Mouse (Mus musculus) left cerebral cortex, postnatal 4 days (tissue): ENCODE results near the gene Oas1d. TPM values are rescaled to one million over a fixed set of nuclear protein-coding genes. Genes with fewer than 3 reads are reported as not detected.
"Not testable (repeated sequence)": the region's sequence is repeated elsewhere in the genome, so short reads cannot be mapped to it uniquely, and the experiment has no call there.

Experiments
- DNase-seq: peaks from one replicate; pipeline ENCODE4 v3.0.0-alpha.2; 2022
- intact Hi-C: fragments of 180-260 bp; cut with DNase I; formaldehyde crosslinking; loops from one replicate; pipeline ENCODE4 v1.15.1; 2025
- total RNA-seq, 2 experiments: library from RNA; stranded (reverse); gene quantifications; 2 replicates each; pipeline ENCODE4 v1.2.3; 2021

The Oas1d gene
- not detected for total RNA-seq

- DNase-seq, intact Hi-C loops: not testable (repeated sequence)
Measured at GRCm38 (mm10) chr5:120914204-120914603, at the start of gene Oas1d. Gene Oas1d, plus strand, starts transcription at chr5:120914536.

GRCm38 (mm10) chr5:120865336-120865860, 48.9 kb upstream of the Oas1d start:
- DNase-seq: no peak

GRCm38 (mm10) chr5:120869436-120870015, 44.8 kb upstream of the Oas1d start:
- intact Hi-C loops: no loop called here
- no peak for DNase-seq

More at GRCm38 (mm10) chr5:120865336-120865860, 48.9 kb upstream of the Oas1d start:
- intact Hi-C loops: no loop called here

- intact Hi-C loops: no loop called here
- no peak for DNase-seq
Measured at GRCm38 (mm10) chr5:120870081-120870480, 44.3 kb upstream of the Oas1d start.

- DNase-seq: no peak
- intact Hi-C loops: no loop called here
Measured at GRCm38 (mm10) chr5:120870782-120871181, 43.6 kb upstream of the Oas1d start.

- intact Hi-C loops: no loop called here
- no peak for DNase-seq
Measured at GRCm38 (mm10) chr5:120871469-120871868, 42.9 kb upstream of the Oas1d start.

- intact Hi-C loops, DNase-seq: not testable (repeated sequence)
Measured at GRCm38 (mm10) chr5:120876839-120877238, 37.5 kb upstream of the Oas1d start.

- intact Hi-C loops, DNase-seq: not testable (repeated sequence)
Measured at GRCm38 (mm10) chr5:120877407-120877806, 36.9 kb upstream of the Oas1d start.

- DNase-seq, intact Hi-C loops: not testable (repeated sequence)
Measured at GRCm38 (mm10) chr5:120878803-120879202, 35.5 kb upstream of the Oas1d start.

GRCm38 (mm10) chr5:120881681-120882080, 32.7 kb upstream of the Oas1d start:
- intact Hi-C loops, DNase-seq: not testable (repeated sequence)

GRCm38 (mm10) chr5:120887413-120887812, 26.9 kb upstream of the Oas1d start, which contains the start of gene Oas1g:
Gene Oas1g, minus strand, starts transcription at chr5:120887613.
- intact Hi-C loops, DNase-seq: not testable (repeated sequence)

- DNase-seq: no peak
- intact Hi-C loops: no loop called here
Measured at GRCm38 (mm10) chr5:120887831-120888230, 26.5 kb upstream of the Oas1d start.

- DNase-seq, intact Hi-C loops: not testable (repeated sequence)
Measured at GRCm38 (mm10) chr5:120888294-120888815, 26.0 kb upstream of the Oas1d start.

GRCm38 (mm10) chr5:120890026-120890425, 24.3 kb upstream of the Oas1d start:
- intact Hi-C loops: no loop called here
- no peak for DNase-seq

- DNase-seq: no peak
- intact Hi-C loops: no loop called here
Measured at GRCm38 (mm10) chr5:120890991-120891390, 23.3 kb upstream of the Oas1d start.

GRCm38 (mm10) chr5:120891566-120892242, 22.6 kb upstream of the Oas1d start:
- intact Hi-C loops, DNase-seq: not testable (repeated sequence)

- no peak for DNase-seq
- intact Hi-C loops: no loop called here
Measured at GRCm38 (mm10) chr5:120892243-120892660, 22.1 kb upstream of the Oas1d start.

GRCm38 (mm10) chr5:120893866-120894265, 20.5 kb upstream of the Oas1d start:
- intact Hi-C loops, DNase-seq: not testable (repeated sequence)

GRCm38 (mm10) chr5:120894692-120895091, 19.6 kb upstream of the Oas1d start:
- DNase-seq, intact Hi-C loops: not testable (repeated sequence)

GRCm38 (mm10) chr5:120895231-120895900, 19.0 kb upstream of the Oas1d start:
- no peak for DNase-seq
- intact Hi-C loops: no loop called here

- no peak for DNase-seq
- intact Hi-C loops: no loop called here
Measured at GRCm38 (mm10) chr5:120898307-120898706, 16.0 kb upstream of the Oas1d start.
